Mouse (Mus musculus) lung, adult 2 months (tissue): ENCODE measurements around the gene Grm8.

Experiments used
- CTCF ChIP-seq: fragments of 200-500 bp; IDR thresholded peaks from 2 replicates; pipeline ENCODE4 v1.5.1; 2011; ENCODE audit warnings: mild to moderate bottlenecking, low read length, control low read depth; ENCODE audit not compliant: insufficient read depth
- POLR2A ChIP-seq: fragments of 200-500 bp; IDR thresholded peaks from 2 replicates; pipeline ENCODE4 v1.6.1; 2011; ENCODE audit warnings: low read depth, mild to moderate bottlenecking, control low read depth, low read length, borderline replicate concordance; ENCODE audit errors: extremely low read depth

- TF ChIP-seq POLR2A (no peak), CTCF (no peak)
Measured at GRCm38 (mm10) chr6:28134251-28134801, 652 bp downstream of the Grm8 start.
